Mouse (Mus musculus) C2C12 (cell line): ENCODE results near the gene Lhfpl3.

Experiments used
- CTCF ChIP-seq: IDR thresholded peaks from one replicate; pipeline ENCODE4 v1.5.1; 2011; ENCODE audit not compliant: control insufficient read depth, insufficient read depth, insufficient read length
- MYOG ChIP-seq: IDR thresholded peaks from one replicate; pipeline ENCODE4 v1.6.1; 2011; ENCODE audit not compliant: control insufficient read depth, insufficient read length; ENCODE audit errors: extremely low read depth
- USF1 ChIP-seq: IDR thresholded peaks from one replicate; pipeline ENCODE4 v1.6.1; 2011; ENCODE audit warnings: low read depth, mild to moderate bottlenecking, control low read depth, moderate library complexity

GRCm38 (mm10) chr5:22770726-22771125, 24.9 kb downstream of the Lhfpl3 start:
- TF ChIP-seq CTCF (no peak), USF1 (no peak), MYOG (no peak)
